Mouse (Mus musculus): ENCODE measurements around the gene Acap2.

DNA sequence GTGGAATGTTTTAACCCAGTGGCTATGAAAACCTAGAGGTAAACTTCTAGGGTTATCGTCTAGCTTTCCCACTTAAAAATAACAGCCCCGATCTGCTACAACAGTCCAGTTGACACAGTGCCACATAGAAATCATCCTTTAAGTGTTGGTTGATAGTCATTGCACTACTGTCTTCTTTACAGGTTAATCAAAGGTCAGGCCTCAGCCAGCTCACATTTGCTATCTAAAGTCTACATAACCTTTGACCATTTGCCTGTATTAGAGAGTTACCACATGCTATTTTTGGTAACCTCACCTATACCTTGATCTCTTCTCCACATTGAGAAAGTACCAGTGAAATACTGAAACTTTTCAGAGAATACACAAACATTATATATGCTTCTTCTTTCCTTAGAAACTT is 659 bp upstream of the Acap2 start:
- no peak for TF ChIP-seq CTCF (IDR thresholded peaks at IDR 0.05; ENCODE audit: low read depth)
- no peak for TF ChIP-seq EP300 (optimal IDR thresholded peaks at IDR 0.05)
